ENCODE assay signal across 10 mouse cellular contexts in genomic region chr2:53501657-53502274, GRCm38 (mm10).
DNase-seq lines count a peak whose midpoint lies in the region; ATAC-seq and TF ChIP-seq lines count a peak whose summit lies in the region.
"Had no signal": no experiment of that assay in that cellular context is flagged by ENCODE, and none has a peak within 500 bp of the region (broad histone marks: within the 10 kb centered on the region; RNA-seq: fewer than 3 reads in every experiment).

No protein-coding gene starts in this region.

- peak; percentile 4 to 6 for DNase-seq in frontal cortex, postnatal 36 days (ENCODE audit: low spot score in 2 of 2)
- DNase-seq in frontal cortex, adult 2 months (ENCODE audit: extremely low spot score in 1 of 2, low spot score in 1 of 2): no peak
- DNase-seq in layer of hippocampus, adult 2 months (ENCODE audit: low spot score in 2 of 2): peak in 1 of 2 experiments; percentile 10
- no peak for DNase-seq in gastrocnemius, postnatal 4 days (ENCODE audit: low spot score in 2 of 2)
- DNase-seq in adipocyte (ENCODE audit: low spot score): no peak
- DNase-seq: B cell, adult 2 months had no signal

- H3K36me3 ChIP-seq in forebrain, embryonic 12.5 days (replicated peaks): no peaks in the 10 kb centered on the region
- H3K36me3 ChIP-seq in neural tube, embryonic 14.5 days (ENCODE audit: control insufficient read depth, insufficient read depth, low read length): no peaks in the 10 kb centered on the region

- ATAC-seq in forebrain, embryonic 12.5 days (ENCODE audit: low FRiP score): peak; percentile 65; the same call in 1 of the 2 replicates
- ATAC-seq in neural tube, embryonic 14.5 days (ENCODE audit: low read depth): peak; percentile 88
- no peak for ATAC-seq in erythroblast, adult 5-6 weeks (replicated peaks; ENCODE audit: low FRiP score, poor library complexity, severe bottlenecking)

- H3K27me3 ChIP-seq in forebrain, embryonic 12.5 days: no peaks in the 10 kb centered on the region
- no peaks in the 10 kb centered on the region for H3K27me3 ChIP-seq in neural tube, embryonic 14.5 days (ENCODE audit: control insufficient read depth, insufficient read depth, low read length)

- peak overlapping the region; percentile 46 for H3K4me2 ChIP-seq in forebrain, embryonic 12.5 days
- peak overlapping the region; percentile 41 for H3K4me2 ChIP-seq in neural tube, embryonic 14.5 days (ENCODE audit: low read depth, low read length)

- TF ChIP-seq CTCF in layer of hippocampus, adult 2 months (conservative IDR thresholded peaks at IDR 0.05): no peak

- H3K9ac ChIP-seq in forebrain, embryonic 12.5 days: 0 out of 2 replicates have a peak overlapping the region, but pooled peaks have one; percentile 7
- 0 out of 2 replicates have a peak overlapping the region, but pooled peaks have one; percentile 7 for H3K9ac ChIP-seq in neural tube, embryonic 14.5 days (replicated peaks; ENCODE audit: low read depth, low read length)

- peak overlapping the region; percentile 20; the same call in 1 of the 2 replicates for H3K4me3 ChIP-seq in forebrain, embryonic 12.5 days (replicated peaks)
- peak overlapping the region; percentile 40 for H3K4me3 ChIP-seq in layer of hippocampus, adult 2 months
- H3K4me3 ChIP-seq in neural tube, embryonic 14.5 days (ENCODE audit: low read depth, low read length): peak overlapping the region; percentile 16; the same call in 1 of the 2 replicates
- H3K4me3 ChIP-seq: myocyte had no signal

- no peaks in the 10 kb centered on the region for H3K9me3 ChIP-seq in forebrain, embryonic 12.5 days
- H3K9me3 ChIP-seq in neural tube, embryonic 14.5 days (ENCODE audit: control insufficient read depth, low read length): no peaks in the 10 kb centered on the region

- H3K27ac ChIP-seq in forebrain, embryonic 12.5 days: no peak overlapping the region
- peak overlapping the region; percentile 84 for H3K27ac ChIP-seq in layer of hippocampus, adult 2 months
- peak overlapping the region; percentile 46; the same call in 1 of the 2 replicates for H3K27ac ChIP-seq in neural tube, embryonic 14.5 days (ENCODE audit: low read depth, low read length)

- 28% methylated on average over 14 of the region's 14 CpGs for WGBS in forebrain, embryonic 12.5 days
- WGBS in neural tube, embryonic 14.5 days: 25% methylated on average over 14 of the region's 14 CpGs

- H3K4me1 ChIP-seq in forebrain, embryonic 12.5 days: peaks cover 6% of the 10 kb centered on the region
- H3K4me1 ChIP-seq in neural tube, embryonic 14.5 days (ENCODE audit: control insufficient read depth, insufficient read depth, low read length): 0 out of 2 replicates have a peak, but pooled peaks cover 5% of the 10 kb centered on the region

Comparison
In these comparisons a context has a peak if more than half of its experiments do, and no peak if none do; other contexts are left out.
1. DNase-seq: peak in frontal cortex, postnatal 36 days (2 of 2); none in frontal cortex, adult 2 months (0 of 2), gastrocnemius, postnatal 4 days (0 of 2) and adipocyte (single experiment).
2. Peak in every context shown above with its lines, with median percentiles within 50 percentile points of each other: H3K4me3 ChIP-seq.